Mouse (Mus musculus) hindbrain, embryonic 15.5 days (tissue): ENCODE data around the gene Tmem222. TPM values are rescaled to one million over a fixed set of nuclear protein-coding genes. Genes with fewer than 3 reads are reported as not detected.

Experiments
- ATAC-seq: fragments of 200-750 bp; cut with Nextera tagmentation; 2 replicates; pipeline ENCODE4 v1.8.0; 2017; ENCODE audit warnings: low read depth, moderate number of reproducible peaks, moderate TSS enrichment; ENCODE audit not compliant: low FRiP score
- H3K27ac ChIP-seq: fragments of 300-500 bp; sonication (generic); replicated peaks from 2 replicates; pipeline ENCODE4 v1.5.1; 2015; ENCODE audit warnings: mild to moderate bottlenecking, inconsistent platforms
- H3K27me3 ChIP-seq: fragments of 300-500 bp; sonication (generic); 2 replicates; pipeline ENCODE4 v1.6.1; 2015; ENCODE audit warnings: control low read depth, inconsistent platforms
- H3K36me3 ChIP-seq: fragments of 300-500 bp; sonication (generic); 2 replicates; pipeline ENCODE4 v1.6.1; 2015; ENCODE audit warnings: control low read depth, inconsistent platforms
- H3K4me1 ChIP-seq: fragments of 300-500 bp; sonication (generic); replicated peaks from 2 replicates; pipeline ENCODE4 v1.6.1; 2015; ENCODE audit warnings: control low read depth, inconsistent platforms
- H3K4me2 ChIP-seq: fragments of 300-500 bp; sonication (generic); 2 replicates; pipeline ENCODE4 v1.6.1; 2015; ENCODE audit warnings: moderate library complexity, mild to moderate bottlenecking, inconsistent platforms
- H3K4me3 ChIP-seq: fragments of 300-500 bp; sonication (generic); 2 replicates; pipeline ENCODE4 v1.5.1; 2015; ENCODE audit warnings: mild to moderate bottlenecking, inconsistent platforms
- H3K9ac ChIP-seq: fragments of 300-500 bp; sonication (generic); 2 replicates; pipeline ENCODE4 v1.6.1; 2015; ENCODE audit warnings: inconsistent platforms
- H3K9me3 ChIP-seq: fragments of 300-500 bp; sonication (generic); 2 replicates; pipeline ENCODE4 v1.6.1; 2016; ENCODE audit warnings: control low read depth, inconsistent platforms
- WGBS: fragments of 180-500 bp; shearing (Covaris S2); methylation state at CpG from one replicate; pipeline ENCODE4 v1.1.7; 2015; 5-methylcytosine and 5-hydroxymethylcytosine counted together
- polyA plus RNA-seq: library from polyadenylated mRNA; unstranded; fragments of >200 nt; fragmentation: Nextera tagmentation; extraction: Ambion mirVana; gene quantifications from 2 replicates; pipeline ENCODE4 v1.2.1, GENCODE M21; 2015

The Tmem222 gene
- polyA plus RNA-seq, 1 experiment from 2014 or later, result 121 TPM

GRCm38 (mm10) chr4:133298516-133299365 lies 21.1 kb upstream of the Tmem222 start:
- Histone ChIP-seq H3K9me3 (no peaks in the 10 kb centered on the region), H3K36me3 (peaks cover 31% of the 10 kb centered on the region), H3K27ac (peak overlapping the region; percentile 79), H3K27me3 (no peaks in the 10 kb centered on the region), H3K4me2 (no peak overlapping the region), H3K4me3 (no peak overlapping the region), H3K9ac (no peak overlapping the region), H3K4me1 (peaks cover 37% of the 10 kb centered on the region)
- 27% methylated on average over 12 of the region's 12 CpGs for WGBS
- ATAC-seq, result peak; percentile 35

- H3K27me3 ChIP-seq, result no peaks in the 10 kb centered on the region
- H3K36me3 ChIP-seq, result peaks cover 27% of the 10 kb centered on the region
- peak; percentile 83 for ATAC-seq
- WGBS, result 3% methylated on average over 5 of the region's 5 CpGs
- peaks cover 46% of the 10 kb centered on the region for H3K4me1 ChIP-seq
- peak overlapping the region; percentile 79 for H3K27ac ChIP-seq
- H3K9me3 ChIP-seq, result no peaks in the 10 kb centered on the region
- no peak overlapping the region for H3K4me2 ChIP-seq
- peak overlapping the region; percentile 13; the same call in 1 of the 2 replicates for H3K9ac ChIP-seq
- H3K4me3 ChIP-seq, result no peak overlapping the region
Observed at GRCm38 (mm10) chr4:133297801-133298238, 20.2 kb upstream of the Tmem222 start.

GRCm38 (mm10) chr4:133297360-133297759 lies 19.8 kb upstream of the Tmem222 start:
- Histone ChIP-seq H3K27ac (peak overlapping the region; percentile 79; the same call in 1 of the 2 replicates), H3K27me3 (no peaks in the 10 kb centered on the region), H3K4me1 (peaks cover 50% of the 10 kb centered on the region), H3K4me3 (no peak overlapping the region), H3K36me3 (peaks cover 27% of the 10 kb centered on the region), H3K4me2 (no peak overlapping the region), H3K9me3 (no peaks in the 10 kb centered on the region), H3K9ac (no peak overlapping the region)
- no peak for ATAC-seq
- 69% methylated on average over 10 of the region's 10 CpGs for WGBS

GRCm38 (mm10) chr4:133294084-133294483 lies 16.5 kb upstream of the Tmem222 start:
- no peak overlapping the region for H3K4me3 ChIP-seq
- no peak for ATAC-seq
- no peaks in the 10 kb centered on the region for H3K27me3 ChIP-seq
- H3K4me1 ChIP-seq, result peaks cover 35% of the 10 kb centered on the region
- H3K36me3 ChIP-seq, result peaks cover 20% of the 10 kb centered on the region
- H3K4me2 ChIP-seq, result no peak overlapping the region
- 38% methylated on average over 11 of the region's 11 CpGs for WGBS
- H3K9ac ChIP-seq, result no peak overlapping the region
- no peaks in the 10 kb centered on the region for H3K9me3 ChIP-seq
- no peak overlapping the region for H3K27ac ChIP-seq

- Histone ChIP-seq H3K4me3 (no peak overlapping the region), H3K9ac (no peak overlapping the region), H3K4me1 (peaks cover 26% of the 10 kb centered on the region), H3K4me2 (no peak overlapping the region), H3K27ac (no peak overlapping the region; the same call in 1 of the 2 replicates), H3K9me3 (no peaks in the 10 kb centered on the region), H3K27me3 (no peaks in the 10 kb centered on the region), H3K36me3 (peaks cover 20% of the 10 kb centered on the region)
- no peak for ATAC-seq
- 12% methylated on average over 24 of the region's 24 CpGs for WGBS
Observed at GRCm38 (mm10) chr4:133292901-133293843, 15.6 kb upstream of the Tmem222 start.

GRCm38 (mm10) chr4:133292405-133292804 lies 14.8 kb upstream of the Tmem222 start:
- no peak overlapping the region for H3K4me2 ChIP-seq
- no peak overlapping the region for H3K9ac ChIP-seq
- no peaks in the 10 kb centered on the region for H3K9me3 ChIP-seq
- no peak overlapping the region for H3K4me3 ChIP-seq
- H3K27me3 ChIP-seq, result no peaks in the 10 kb centered on the region
- ATAC-seq, result no peak
- H3K4me1 ChIP-seq, result peaks cover 18% of the 10 kb centered on the region
- H3K27ac ChIP-seq, result no peak overlapping the region; the same call in 1 of the 2 replicates
- WGBS, result 49% methylated on average over 4 of the region's 4 CpGs
- H3K36me3 ChIP-seq, result peaks cover 20% of the 10 kb centered on the region

- Histone ChIP-seq H3K9me3 (no peaks in the 10 kb centered on the region), H3K36me3 (peaks cover 18% of the 10 kb centered on the region), H3K4me3 (no peak overlapping the region), H3K27ac (no peak overlapping the region), H3K27me3 (no peaks in the 10 kb centered on the region), H3K4me2 (no peak overlapping the region), H3K4me1 (peaks cover 16% of the 10 kb centered on the region), H3K9ac (no peak overlapping the region)
- no peak for ATAC-seq
- 94% methylated on average over 1 of the region's 1 CpGs for WGBS
Observed at GRCm38 (mm10) chr4:133291255-133291654, 13.7 kb upstream of the Tmem222 start.

- Histone ChIP-seq H3K9ac (no peak overlapping the region), H3K9me3 (no peaks in the 10 kb centered on the region), H3K4me1 (peaks cover 9% of the 10 kb centered on the region; the same call in 1 of the 2 replicates), H3K27ac (no peak overlapping the region), H3K4me3 (no peak overlapping the region), H3K36me3 (no peaks in the 10 kb centered on the region), H3K27me3 (no peaks in the 10 kb centered on the region), H3K4me2 (no peak overlapping the region)
- ATAC-seq, result no peak
- WGBS, result 77% methylated on average over 4 of the region's 4 CpGs
Observed at GRCm38 (mm10) chr4:133286476-133287077, 9.0 kb upstream of the Tmem222 start.

GRCm38 (mm10) chr4:133285950-133286349 lies 8.4 kb upstream of the Tmem222 start:
- WGBS, result 86% methylated on average over 5 of the region's 5 CpGs
- no peak for ATAC-seq
- H3K9ac ChIP-seq, result no peak overlapping the region
- H3K27me3 ChIP-seq, result no peaks in the 10 kb centered on the region
- no peak overlapping the region for H3K4me3 ChIP-seq
- H3K9me3 ChIP-seq, result no peaks in the 10 kb centered on the region
- no peak overlapping the region for H3K27ac ChIP-seq
- H3K4me1 ChIP-seq, result peaks cover 9% of the 10 kb centered on the region; the same call in 1 of the 2 replicates
- H3K4me2 ChIP-seq, result no peak overlapping the region
- no peaks in the 10 kb centered on the region for H3K36me3 ChIP-seq

- Histone ChIP-seq H3K9ac (no peak overlapping the region), H3K4me3 (no peak overlapping the region)
- 80% methylated on average over 3 of the region's 3 CpGs for WGBS
Observed at GRCm38 (mm10) chr4:133285299-133285698, 7.7 kb upstream of the Tmem222 start.

GRCm38 (mm10) chr4:133282656-133283055 lies 5.1 kb upstream of the Tmem222 start:
- Histone ChIP-seq H3K4me2 (no peak overlapping the region), H3K36me3 (no peaks in the 10 kb centered on the region), H3K4me3 (no peak overlapping the region), H3K27me3 (no peaks in the 10 kb centered on the region), H3K9ac (no peak overlapping the region), H3K9me3 (no peaks in the 10 kb centered on the region), H3K27ac (no peak overlapping the region), H3K4me1 (peaks cover 16% of the 10 kb centered on the region)
- no peak for ATAC-seq
- WGBS, result 31% methylated on average over 4 of the region's 4 CpGs

More at GRCm38 (mm10) chr4:133285299-133285698, 7.7 kb upstream of the Tmem222 start:
- Histone ChIP-seq H3K4me1 (peaks cover 9% of the 10 kb centered on the region; the same call in 1 of the 2 replicates), H3K27me3 (no peaks in the 10 kb centered on the region), H3K4me2 (no peak overlapping the region), H3K27ac (no peak overlapping the region), H3K36me3 (no peaks in the 10 kb centered on the region), H3K9me3 (no peaks in the 10 kb centered on the region)
- no peak for ATAC-seq
